Mouse (Mus musculus) limb, embryonic 14.5 days (tissue): ENCODE data around the gene Slc48a1. TPM values are rescaled to one million over a fixed set of nuclear protein-coding genes. Genes with fewer than 3 reads are reported as not detected.

ENCODE experiments used
- ATAC-seq: fragments of 200-750 bp; cut with Nextera tagmentation; 2 replicates; pipeline ENCODE4 v1.8.0; 2017; ENCODE audit warnings: low read depth, moderate number of reproducible peaks, moderate TSS enrichment; ENCODE audit not compliant: low FRiP score
- DNase-seq: peaks from one replicate; pipeline ENCODE4 v3.0.0-alpha.2; 2015; ENCODE audit warnings: low spot score
- H3K27ac ChIP-seq: fragments of 300-500 bp; sonication (generic); replicated peaks from 2 replicates; pipeline ENCODE4 v1.5.1; 2014; ENCODE audit warnings: low read depth, mild to moderate bottlenecking, low read length, moderate library complexity, mixed read lengths
- H3K27me3 ChIP-seq: fragments of 300-500 bp; sonication (generic); 2 replicates; pipeline ENCODE4 v1.6.1; 2014; ENCODE audit warnings: low read length, mixed read lengths; ENCODE audit not compliant: control insufficient read depth, insufficient read depth
- H3K36me3 ChIP-seq: fragments of 300-500 bp; sonication (generic); 2 replicates; pipeline ENCODE4 v1.6.1; 2014; ENCODE audit warnings: mild to moderate bottlenecking, low read length, moderate library complexity, mixed read lengths; ENCODE audit not compliant: control insufficient read depth, insufficient read depth
- H3K4me1 ChIP-seq: fragments of 300-500 bp; sonication (generic); 2 replicates; pipeline ENCODE4 v1.6.1; 2014; ENCODE audit warnings: antibody characterized with exemption, low read length, mixed read lengths; ENCODE audit not compliant: control insufficient read depth, insufficient read depth
- H3K4me2 ChIP-seq: fragments of 300-500 bp; sonication (generic); replicated peaks from 2 replicates; pipeline ENCODE4 v1.6.1; 2014; ENCODE audit warnings: low read depth, mild to moderate bottlenecking, low read length, moderate library complexity; ENCODE audit not compliant: severe bottlenecking
- H3K4me3 ChIP-seq: fragments of 300-500 bp; sonication (generic); replicated peaks from 2 replicates; pipeline ENCODE4 v1.5.1; 2014; ENCODE audit warnings: low read length
- H3K9ac ChIP-seq: fragments of 300-500 bp; sonication (generic); 2 replicates; pipeline ENCODE4 v1.6.1; 2014; ENCODE audit warnings: mild to moderate bottlenecking, low read depth, low read length, moderate library complexity; ENCODE audit not compliant: severe bottlenecking
- H3K9me3 ChIP-seq: fragments of 300-500 bp; sonication (generic); 2 replicates; pipeline ENCODE4 v1.6.1; 2016; ENCODE audit warnings: low read length; ENCODE audit not compliant: control insufficient read depth
- POLR2A ChIP-seq: fragments of 200-500 bp; IDR thresholded peaks from 2 replicates; pipeline ENCODE4 v1.8.0; 2012; ENCODE audit warnings: inconsistent platforms, mild to moderate bottlenecking, moderate library complexity, borderline replicate concordance; ENCODE audit not compliant: insufficient read depth, insufficient read length; ENCODE audit errors: extremely low read depth
- WGBS: fragments of 180-500 bp; shearing (Covaris S2); extraction: QIAGEN DNeasy Blood & Tissue Kit; methylation state at CpG from one replicate; pipeline ENCODE4 v1.1.7; 2014; 5-methylcytosine and 5-hydroxymethylcytosine counted together
- polyA plus RNA-seq, 2 experiments: library from polyadenylated mRNA; depleted of rRNA in 1 of 2; stranded (reverse) in 1 of 2; unstranded in 1 of 2; fragments of >200 nt; fragmentation: Nextera tagmentation in 1 of 2; extraction: Ambion mirVana in 1 of 2; gene quantifications; 2 replicates each; pipeline versions ENCODE4 v1.2.1 to v1.2.3; 2012 to 2014

Slc48a1 gene
- polyA plus RNA-seq, 2 experiments = 23.4 to 46.2 TPM

- no peak overlapping the region for H3K4me3 ChIP-seq
- no peak for ATAC-seq
- no peak overlapping the region for H3K27ac ChIP-seq
- no peaks in the 10 kb centered on the region for H3K27me3 ChIP-seq
- peaks cover 22% of the 10 kb centered on the region for H3K4me1 ChIP-seq
- TF ChIP-seq POLR2A = no peak
- DNase-seq = no peak
- no peak overlapping the region for H3K4me2 ChIP-seq
- H3K9me3 ChIP-seq = no peaks in the 10 kb centered on the region
- H3K36me3 ChIP-seq = peaks cover 10% of the 10 kb centered on the region; the same call in 1 of the 2 replicates
- H3K9ac ChIP-seq = no peak overlapping the region
- 95% methylated on average over 24 of the region's 24 CpGs for WGBS
Measured at GRCm38 (mm10) chr15:97746748-97747147, 31.6 kb upstream of the Slc48a1 start.

GRCm38 (mm10) chr15:97747486-97747885 lies 30.8 kb upstream of the Slc48a1 start:
- no peak for DNase-seq
- Histone ChIP-seq H3K4me2 (no peak overlapping the region), H3K4me3 (no peak overlapping the region), H3K4me1 (peaks cover 22% of the 10 kb centered on the region), H3K27me3 (no peaks in the 10 kb centered on the region), H3K9ac (no peak overlapping the region), H3K9me3 (no peaks in the 10 kb centered on the region), H3K27ac (no peak overlapping the region), H3K36me3 (peaks cover 10% of the 10 kb centered on the region; the same call in 1 of the 2 replicates)
- ATAC-seq = no peak
- no peak for TF ChIP-seq POLR2A
- WGBS = 89% methylated on average over 4 of the region's 4 CpGs

GRCm38 (mm10) chr15:97748309-97748708 lies 30.0 kb upstream of the Slc48a1 start:
- H3K27ac ChIP-seq = no peak overlapping the region
- no peaks in the 10 kb centered on the region for H3K27me3 ChIP-seq
- WGBS = 60% methylated on average over 10 of the region's 10 CpGs
- H3K4me2 ChIP-seq = no peak overlapping the region
- peaks cover 22% of the 10 kb centered on the region for H3K4me1 ChIP-seq
- ATAC-seq = no peak
- no peaks in the 10 kb centered on the region for H3K9me3 ChIP-seq
- H3K36me3 ChIP-seq = peaks cover 10% of the 10 kb centered on the region; the same call in 1 of the 2 replicates
- H3K4me3 ChIP-seq = no peak overlapping the region
- DNase-seq = no peak
- TF ChIP-seq POLR2A = no peak
- H3K9ac ChIP-seq = no peak overlapping the region

GRCm38 (mm10) chr15:97748964-97749363 lies 29.4 kb upstream of the Slc48a1 start:
- TF ChIP-seq POLR2A = no peak
- Histone ChIP-seq H3K27ac (no peak overlapping the region), H3K4me2 (no peak overlapping the region), H3K4me1 (peaks cover 22% of the 10 kb centered on the region), H3K9me3 (no peaks in the 10 kb centered on the region), H3K4me3 (no peak overlapping the region), H3K27me3 (no peaks in the 10 kb centered on the region), H3K9ac (no peak overlapping the region), H3K36me3 (peaks cover 10% of the 10 kb centered on the region; the same call in 1 of the 2 replicates)
- 83% methylated on average over 4 of the region's 4 CpGs for WGBS
- DNase-seq (no peak), ATAC-seq (no peak)

- H3K4me2 ChIP-seq = no peak overlapping the region
- 91% methylated on average over 9 of the region's 9 CpGs for WGBS
- H3K27me3 ChIP-seq = no peaks in the 10 kb centered on the region
- H3K9me3 ChIP-seq = no peaks in the 10 kb centered on the region
- H3K4me3 ChIP-seq = no peak overlapping the region
- no peak for DNase-seq
- H3K36me3 ChIP-seq = peaks cover 10% of the 10 kb centered on the region; the same call in 1 of the 2 replicates
- peaks cover 27% of the 10 kb centered on the region for H3K4me1 ChIP-seq
- TF ChIP-seq POLR2A = no peak
- no peak overlapping the region for H3K27ac ChIP-seq
- no peak overlapping the region for H3K9ac ChIP-seq
- no peak for ATAC-seq
Measured at GRCm38 (mm10) chr15:97749397-97749796, 28.9 kb upstream of the Slc48a1 start.

- no peak overlapping the region for H3K4me2 ChIP-seq
- DNase-seq (no peak), ATAC-seq (no peak)
- H3K36me3 ChIP-seq = peaks cover 10% of the 10 kb centered on the region; the same call in 1 of the 2 replicates
- 92% methylated on average over 13 of the region's 13 CpGs for WGBS
- TF ChIP-seq POLR2A = no peak
- H3K9ac ChIP-seq = no peak overlapping the region
- no peak overlapping the region for H3K4me3 ChIP-seq
- no peaks in the 10 kb centered on the region for H3K9me3 ChIP-seq
- no peaks in the 10 kb centered on the region for H3K27me3 ChIP-seq
- H3K27ac ChIP-seq = no peak overlapping the region
- H3K4me1 ChIP-seq = peaks cover 25% of the 10 kb centered on the region
Measured at GRCm38 (mm10) chr15:97749841-97750240, 28.5 kb upstream of the Slc48a1 start.
